Mouse (Mus musculus): Measurements from ENCODE around the gene Zfp64. TPM values are rescaled to one million over a fixed set of nuclear protein-coding genes. Genes with fewer than 3 reads are reported as not detected.
A peak's percentile ranks its signal among the peaks of the same experiment; 100 is the strongest.

Gene Zfp64
- 10 to 100 TPM; 21.5 to 28.4 (median 24.7) TPM for polyA plus RNA-seq (2017; shearing (Covaris generic))

DNA sequence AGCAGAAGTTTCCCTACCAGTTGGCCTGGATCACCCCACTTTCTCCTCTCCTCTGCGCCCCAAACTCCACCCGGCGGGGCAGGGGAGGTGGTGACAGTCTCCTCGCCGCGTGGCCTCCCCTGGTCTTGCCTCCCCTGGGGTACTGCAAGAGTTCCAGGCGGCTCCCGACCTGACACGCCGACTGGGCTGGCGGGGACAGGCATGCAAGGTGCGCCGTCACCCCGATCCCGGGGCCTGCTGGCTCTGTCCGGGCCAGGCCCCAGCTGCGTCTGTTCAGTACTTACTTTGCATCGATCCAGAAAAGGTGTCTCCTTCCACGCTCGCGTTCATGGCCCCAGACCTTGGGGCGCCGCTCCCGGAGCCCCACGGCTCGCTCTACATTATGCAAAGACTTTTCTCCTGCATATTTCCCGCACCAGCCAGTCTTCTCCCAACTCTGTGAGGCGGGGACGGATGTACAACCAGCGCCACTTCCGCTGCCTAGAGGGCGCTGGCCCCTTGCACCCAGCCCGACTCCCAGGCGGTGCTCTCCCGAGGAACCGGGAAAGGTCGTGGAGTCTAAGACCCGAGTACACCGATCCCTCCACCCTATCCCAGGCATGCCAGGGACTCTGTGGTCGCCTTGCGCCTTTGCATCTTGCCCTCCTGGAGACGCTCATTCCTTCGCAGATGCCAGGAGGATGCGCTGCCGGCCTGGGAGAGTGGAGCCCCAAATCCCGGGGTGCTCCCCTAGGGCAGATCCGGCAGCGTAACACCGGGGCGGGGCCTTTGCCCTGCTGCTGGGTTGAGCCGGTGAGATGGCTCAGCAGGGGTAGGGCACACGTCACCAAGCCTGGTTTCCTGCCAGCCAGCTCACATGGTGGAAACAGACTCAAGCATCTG lies at the start of gene Zfp64:
TSS of gene Zfp64 (minus strand) at position 753 of the 882 bp plus-strand sequence.
- ATAC-seq, result peak; percentile 93

DNA sequence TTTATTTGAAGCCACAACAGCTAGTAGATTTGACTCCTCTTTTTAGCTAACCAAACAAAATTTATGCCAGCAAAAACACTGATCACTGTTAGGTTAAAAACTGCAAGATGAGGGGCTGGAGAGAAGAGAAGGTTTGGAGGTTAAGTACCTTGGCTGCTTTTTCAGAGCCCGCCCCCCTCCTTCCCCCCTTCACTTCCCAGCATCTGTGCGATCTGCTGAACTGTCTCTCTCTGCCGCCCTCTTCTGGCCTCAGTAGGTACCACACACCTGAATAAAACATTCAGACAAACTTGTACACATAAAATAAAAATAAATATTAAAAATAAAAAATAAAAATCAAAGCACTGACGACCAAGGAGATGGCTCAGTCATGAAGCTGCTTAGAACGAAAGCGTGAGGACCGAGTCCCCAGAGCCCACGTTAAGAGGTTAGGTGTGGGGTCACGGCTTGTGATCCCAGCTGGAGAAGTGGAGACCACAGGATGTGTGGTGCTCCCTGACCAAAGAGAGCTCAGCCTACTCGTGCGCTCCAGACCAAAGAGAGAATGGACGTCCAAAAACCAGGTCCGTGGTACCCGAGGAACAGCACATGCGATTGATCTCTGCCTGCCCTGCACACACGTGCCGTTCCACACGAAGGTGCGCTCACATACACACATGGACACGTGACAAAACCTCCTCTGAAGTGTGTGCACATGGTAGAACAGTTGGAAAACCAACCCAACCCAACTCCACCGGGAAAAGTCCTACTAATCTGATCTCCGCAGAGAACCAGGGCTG lies 37.4 kb upstream of the Zfp64 start:
- ATAC-seq, result no peak

DNA sequence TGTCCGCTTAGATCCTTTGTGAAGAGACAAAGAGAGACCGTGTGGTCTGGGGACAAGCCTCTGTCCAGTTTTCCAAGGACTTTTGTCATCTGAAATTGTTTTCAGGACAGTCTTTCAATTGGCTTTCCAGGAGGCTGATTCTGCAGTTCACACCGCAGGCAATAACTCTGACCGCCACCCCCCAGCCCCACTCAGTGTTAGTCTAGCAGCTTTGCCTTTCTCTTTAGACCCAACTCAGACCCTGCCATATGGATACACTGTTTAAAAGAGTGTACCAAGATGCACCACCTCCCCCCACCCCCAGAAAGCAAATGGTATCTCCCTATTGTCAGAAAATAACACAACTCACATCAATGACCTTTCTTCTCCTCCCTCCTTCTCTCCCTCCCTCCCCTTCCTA lies 35.6 kb upstream of the Zfp64 start:
- no peak for ATAC-seq

DNA sequence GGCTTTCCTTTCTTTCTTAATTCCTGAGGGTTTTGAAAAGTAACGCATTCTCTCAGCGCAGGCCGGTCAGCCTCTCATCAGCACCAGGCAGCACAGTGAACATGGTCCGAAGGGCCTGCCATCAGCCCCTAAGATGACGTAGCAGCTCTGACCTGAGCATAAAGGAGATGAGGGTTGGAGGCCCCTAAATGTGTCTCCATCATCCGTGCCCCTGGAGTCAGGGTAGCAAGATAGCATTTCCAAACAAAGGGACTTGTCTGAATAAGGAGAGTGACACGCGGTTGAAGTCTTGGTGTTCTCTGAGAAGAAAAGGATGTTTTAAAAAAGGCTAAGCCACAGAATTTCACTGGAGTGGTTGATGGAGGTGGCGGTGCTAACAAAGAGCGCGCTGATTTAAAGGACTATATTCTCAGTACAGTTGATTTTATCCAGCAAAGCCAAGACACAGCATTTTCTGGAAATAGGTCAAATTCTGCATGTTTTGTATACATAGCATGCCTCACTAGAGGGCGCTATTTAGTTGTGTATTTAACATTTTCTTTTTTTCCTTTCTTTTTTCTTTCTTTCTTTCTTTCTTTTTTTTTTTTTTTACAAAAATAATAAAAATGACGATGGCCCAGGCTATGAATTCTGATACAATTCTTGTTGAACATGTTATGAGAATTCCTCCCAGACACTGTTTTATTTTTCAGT lies 34.8 kb upstream of the Zfp64 start:
- no peak for ATAC-seq

DNA sequence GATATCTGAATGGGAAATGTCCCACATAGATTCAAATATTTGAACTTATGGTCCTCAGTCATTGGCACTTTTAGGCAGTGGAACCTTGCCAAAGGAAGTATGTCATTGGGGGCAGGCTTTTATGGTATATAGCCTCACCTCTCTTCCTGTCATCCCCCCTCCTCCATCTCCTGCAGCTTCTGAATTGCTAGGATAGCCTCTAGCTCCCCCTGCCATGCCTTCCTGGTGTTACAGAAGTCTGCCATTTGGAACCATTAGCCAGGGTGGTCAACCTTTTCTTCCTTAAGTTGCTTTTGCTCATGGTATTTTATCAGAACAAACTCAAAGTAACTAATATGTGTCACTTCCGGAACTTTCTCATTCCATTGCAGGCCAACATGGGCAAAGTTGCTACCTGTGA lies 32.7 kb upstream of the Zfp64 start:
- ATAC-seq, result no peak

DNA sequence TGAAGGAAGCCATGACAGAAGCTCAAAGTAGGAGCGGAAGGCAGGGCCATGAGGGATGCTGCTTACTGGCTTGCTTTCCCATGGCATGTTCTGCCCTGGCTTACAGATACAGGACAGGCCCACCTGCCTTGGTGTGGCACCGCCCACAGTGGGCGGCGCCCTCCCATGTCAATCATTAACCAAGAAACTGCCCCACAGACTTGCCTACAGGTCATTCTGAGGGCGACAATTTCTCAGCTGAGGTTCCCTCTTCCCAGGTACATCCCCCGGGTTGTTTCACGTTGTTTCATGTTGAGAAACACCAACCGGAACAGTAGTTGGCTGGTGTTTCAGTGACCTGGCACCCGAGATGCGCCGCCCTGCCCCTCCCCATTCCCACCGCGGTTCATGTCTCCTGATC lies 32.0 kb upstream of the Zfp64 start:
- ATAC-seq, result no peak

DNA sequence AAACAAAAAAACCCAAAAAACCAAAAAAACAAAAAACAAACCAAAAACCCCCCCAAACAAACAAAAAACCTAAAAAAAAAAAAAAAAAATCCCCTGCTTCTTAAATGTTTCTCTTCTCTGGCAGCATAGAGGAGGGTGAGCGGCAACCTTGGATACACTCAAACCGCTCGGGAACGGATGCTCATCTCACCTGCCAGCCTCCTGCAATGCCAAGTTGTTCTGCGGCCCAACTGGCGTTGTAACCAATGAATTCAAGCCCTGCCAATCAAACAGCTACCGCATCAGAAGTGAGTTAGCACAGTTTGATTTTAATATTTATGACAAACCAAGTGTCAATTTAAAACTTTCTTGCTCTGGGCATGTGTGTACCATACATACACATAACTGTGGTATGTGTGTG lies 26.6 kb upstream of the Zfp64 start:
- ATAC-seq, result no peak

DNA sequence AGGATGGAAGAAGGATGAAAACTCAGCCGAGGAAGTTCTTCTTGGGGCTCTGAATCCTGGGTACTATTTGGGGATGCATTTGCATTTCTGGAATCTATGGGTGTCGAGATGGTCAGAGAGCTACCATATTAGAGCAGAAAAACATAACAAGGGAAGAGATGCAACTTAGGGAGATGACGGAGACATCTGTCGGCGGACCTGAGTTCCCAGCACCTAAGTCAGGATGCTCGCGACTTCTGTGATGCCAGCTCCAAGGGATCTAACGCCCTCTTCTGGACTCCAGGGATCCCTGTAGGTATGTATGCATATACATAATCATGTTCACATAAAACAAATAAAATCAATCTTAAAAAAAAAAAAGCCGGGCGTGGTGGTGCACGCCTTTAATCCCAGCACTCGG lies 26.1 kb upstream of the Zfp64 start:
- no peak for ATAC-seq

DNA sequence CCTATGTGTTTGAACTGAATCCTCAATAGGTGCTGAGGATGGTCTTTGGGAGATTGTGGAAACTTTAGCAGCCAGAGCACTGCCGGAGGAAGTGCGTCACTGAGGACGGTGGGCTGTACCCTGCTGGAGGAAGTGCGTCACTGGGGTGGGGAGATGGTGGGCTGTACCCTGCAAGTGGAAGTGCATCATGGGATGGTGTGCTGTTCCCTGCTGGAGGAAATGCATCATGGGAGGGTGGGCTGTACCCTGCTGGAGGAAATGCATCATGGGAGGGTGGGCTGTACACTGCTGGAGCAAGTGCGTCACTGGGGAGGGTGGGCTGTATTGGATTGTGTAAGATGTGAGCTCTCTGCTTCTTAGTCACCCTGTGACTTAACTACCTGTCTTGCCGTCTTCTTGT lies 25.5 kb upstream of the Zfp64 start:
- peak; percentile 58 for ATAC-seq

DNA sequence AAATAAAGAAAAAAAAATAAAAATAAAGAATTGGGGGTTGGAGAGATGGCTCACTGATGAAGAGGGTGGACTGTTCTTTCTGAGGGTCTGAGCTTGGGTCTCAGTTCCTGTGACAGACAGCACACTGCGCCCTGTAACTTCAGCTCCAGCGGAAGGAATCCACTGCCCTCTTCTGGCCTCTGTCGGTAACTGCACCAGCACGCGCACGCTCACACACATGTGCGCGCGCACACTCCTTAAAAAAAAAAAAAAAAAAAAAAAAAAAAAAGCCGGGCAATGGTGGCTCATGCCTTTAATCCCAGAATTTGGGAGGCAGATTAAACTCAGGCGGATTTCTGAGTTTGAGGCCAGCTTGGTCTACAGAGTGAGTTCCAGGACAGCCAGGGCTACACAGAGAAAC lies 24.4 kb upstream of the Zfp64 start:
- ATAC-seq, result no peak

DNA sequence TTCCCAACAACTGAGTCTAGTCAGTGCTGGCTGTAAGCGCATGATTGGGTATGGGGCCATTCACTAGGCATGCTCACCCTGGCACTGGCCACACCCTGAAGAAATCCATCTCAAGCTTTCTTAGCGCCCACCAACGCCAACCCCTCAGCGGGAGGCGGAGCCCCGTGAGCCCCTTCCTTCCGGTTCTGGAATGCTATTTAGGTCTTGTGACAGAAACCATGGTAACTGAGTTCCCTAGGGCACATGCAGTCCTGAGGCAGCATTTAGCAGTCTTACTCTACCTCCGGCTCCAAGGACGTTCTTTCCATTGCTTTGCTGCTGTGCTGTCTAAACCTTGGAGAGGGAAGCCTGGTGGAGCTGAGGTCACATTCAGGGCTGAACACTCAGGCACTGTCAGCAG lies 22.6 kb upstream of the Zfp64 start:
- no peak for ATAC-seq

DNA sequence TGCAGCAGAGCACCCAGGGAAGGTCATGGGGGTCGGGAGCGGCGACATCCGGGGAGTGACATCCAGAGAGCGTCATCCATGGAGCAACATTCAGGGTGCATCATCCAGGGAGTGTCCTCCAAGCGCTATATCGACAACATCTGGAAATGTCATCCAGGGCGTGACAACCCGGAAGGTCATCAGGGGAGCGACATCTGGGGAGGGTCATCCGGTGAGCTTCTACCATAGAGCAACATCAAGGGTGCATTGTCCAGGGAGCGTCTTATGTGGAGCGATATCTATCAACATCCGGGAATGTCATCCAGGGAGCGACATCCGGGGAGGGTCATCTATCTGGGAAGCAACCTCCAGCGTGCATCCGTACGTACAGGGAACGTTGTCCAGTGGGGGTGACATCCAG lies 14.7 kb upstream of the Zfp64 start:
- no peak for ATAC-seq

DNA sequence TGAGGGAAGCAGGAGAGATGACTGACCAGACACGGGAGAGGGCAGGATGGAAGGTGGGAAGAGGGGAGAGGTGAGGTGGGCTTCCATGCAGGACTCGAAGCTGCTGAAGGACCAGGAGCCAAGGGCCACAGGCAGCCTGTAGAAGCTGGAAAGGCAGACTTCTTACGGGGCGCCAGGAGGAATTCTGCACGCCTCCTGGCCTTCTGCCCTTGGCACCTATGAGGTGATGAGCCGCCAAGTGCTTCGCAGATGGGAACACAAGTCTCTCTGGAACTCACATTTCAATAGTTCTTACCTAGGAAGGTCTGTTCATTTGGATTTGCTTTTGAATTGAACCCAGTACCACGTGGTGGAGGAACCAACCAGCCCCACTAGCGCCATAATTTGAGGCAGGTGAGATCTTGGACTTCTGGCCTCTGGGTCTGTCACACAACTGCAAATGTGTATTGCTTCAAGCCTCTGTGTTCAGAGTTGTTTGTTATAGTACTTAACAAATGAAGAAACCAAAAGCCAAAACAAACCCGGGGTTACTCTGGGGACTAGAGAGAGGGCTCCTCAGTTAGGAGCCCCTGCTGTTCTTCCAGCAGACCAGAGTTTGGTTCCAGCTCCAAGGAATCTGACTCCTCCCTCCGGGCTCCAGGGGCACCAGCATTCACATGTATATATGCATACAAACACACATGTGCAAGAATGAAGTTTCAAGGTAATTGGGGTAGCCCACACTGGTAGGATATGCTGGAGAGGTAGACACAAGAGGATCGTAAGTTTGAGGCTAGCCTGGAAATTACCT lies 12.9 kb upstream of the Zfp64 start:
- ATAC-seq, result no peak

DNA sequence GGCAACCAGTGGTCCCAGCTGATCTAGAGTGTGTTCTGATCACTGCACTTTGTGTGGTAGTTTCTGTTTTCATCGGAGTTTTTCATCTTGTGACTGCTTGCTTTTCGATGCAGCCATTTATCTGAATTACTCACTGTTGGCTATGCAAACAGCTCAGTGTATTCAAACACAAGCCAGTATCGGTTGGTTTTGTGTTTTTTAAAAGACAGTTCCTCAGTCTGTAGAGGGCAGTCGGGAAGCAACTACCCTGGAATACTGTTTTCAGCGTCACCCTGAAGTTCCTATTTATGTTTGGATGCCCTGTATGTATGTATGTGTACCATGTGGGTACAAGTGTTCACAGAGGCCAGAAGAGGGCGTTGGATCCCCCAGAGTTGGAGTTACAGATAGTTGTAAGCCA lies 11.1 kb upstream of the Zfp64 start:
- no peak for ATAC-seq

DNA sequence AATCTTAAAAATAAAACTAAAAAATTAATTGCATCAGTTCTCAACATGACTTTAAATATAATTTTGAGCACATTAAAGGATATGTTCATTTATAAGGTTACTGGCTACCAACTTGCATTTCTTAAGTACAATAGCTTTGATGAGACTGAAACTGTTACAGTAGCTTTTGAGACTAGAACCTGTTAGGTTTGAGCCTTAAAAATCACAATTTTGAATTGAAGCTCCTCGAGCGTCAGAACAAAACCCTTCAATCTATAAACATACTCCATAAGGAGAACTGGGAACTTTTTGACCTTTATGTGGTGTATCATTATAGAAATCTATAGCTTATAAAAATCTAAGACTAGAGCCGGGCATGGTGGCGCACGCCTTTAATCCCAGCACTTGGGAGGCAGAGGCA lies 9.5 kb upstream of the Zfp64 start:
- no peak for ATAC-seq

DNA sequence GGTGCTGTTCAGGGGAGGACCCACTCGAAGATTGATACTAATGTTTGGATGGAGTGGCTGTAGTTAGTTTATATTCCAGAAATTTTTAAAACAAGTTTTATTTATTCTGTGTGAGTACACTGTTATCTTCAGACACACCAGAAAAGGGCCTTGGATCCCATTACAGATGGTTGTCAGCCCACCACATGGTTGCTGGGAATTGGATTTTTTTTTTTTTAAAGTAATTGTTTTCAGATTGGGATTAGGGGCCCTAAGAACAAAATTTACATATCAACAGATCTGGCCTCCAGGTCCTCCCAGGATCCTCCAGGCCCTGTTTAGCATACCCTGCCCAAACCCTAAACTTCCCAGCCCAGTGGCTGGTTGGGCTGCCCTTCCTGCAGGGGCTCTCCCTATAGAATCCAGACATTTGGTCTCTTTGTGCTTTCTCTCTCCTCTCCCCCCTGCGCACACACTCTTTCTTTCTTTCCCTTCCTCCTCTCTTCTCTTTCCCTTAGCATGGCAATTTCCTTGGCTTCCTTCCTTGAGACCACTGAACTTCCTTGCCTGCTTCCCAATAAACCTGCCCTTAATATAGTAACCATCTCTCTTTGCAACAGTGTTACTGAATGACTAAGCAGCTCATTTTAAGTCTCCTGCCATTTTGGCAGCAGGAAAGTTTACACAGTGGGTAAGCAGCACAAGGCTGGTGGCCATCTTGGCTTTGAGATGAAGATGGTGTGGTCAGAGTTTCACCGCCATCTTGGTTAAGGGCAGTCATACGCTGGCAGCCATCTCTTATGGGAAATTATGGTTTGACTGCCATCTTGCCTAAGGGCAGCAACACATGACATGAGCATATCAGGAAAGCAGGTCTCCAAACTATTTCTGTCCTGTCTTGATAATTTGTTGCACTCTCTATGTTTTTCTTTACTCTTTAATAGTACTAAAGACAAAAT lies 6.6 kb upstream of the Zfp64 start:
- ATAC-seq, result no peak

DNA sequence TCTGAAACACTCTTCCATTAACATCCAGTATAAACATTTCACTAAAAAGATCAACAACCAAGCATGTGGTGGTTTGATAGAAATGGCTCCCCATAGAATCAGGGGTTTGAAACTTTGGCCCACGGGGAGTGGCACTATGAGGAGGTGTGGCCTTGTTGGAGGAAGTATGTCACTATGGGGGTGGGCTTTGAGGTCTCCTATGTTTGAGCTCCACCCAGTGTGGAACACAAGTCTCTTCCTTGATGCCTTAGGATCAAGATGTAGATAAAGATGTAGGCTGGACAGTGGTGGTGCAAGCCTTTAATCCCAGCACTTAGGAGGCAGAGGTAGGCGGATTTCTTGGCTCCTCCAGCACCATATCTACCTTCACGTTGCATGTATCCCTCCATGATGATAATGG lies 5.4 kb upstream of the Zfp64 start:
- no peak for ATAC-seq

DNA sequence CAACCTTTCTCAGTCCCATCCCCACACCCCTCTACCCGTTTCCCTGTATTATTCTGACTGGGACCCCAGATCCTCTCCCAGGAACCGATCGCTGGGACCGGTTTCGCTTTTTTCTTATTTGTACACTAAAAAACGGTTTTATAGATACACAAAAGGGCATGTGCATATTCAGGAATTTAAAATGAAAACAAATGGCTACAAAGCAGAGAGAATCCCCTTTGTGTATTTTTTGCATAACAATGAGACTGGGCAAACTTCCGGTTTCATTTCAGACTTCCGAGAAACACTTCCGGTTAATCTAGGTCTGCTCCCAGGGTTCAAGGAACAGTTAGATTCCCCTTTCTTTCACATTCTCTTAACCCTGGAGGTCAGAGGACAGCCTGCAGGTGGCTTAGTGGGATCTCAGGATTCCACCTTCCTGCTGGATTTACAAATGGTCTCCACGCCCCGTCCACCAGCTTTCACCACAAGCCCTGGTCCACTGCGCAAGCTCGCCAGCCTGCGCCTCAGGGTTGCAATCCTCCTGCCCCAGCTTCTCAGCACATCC lies 4.0 kb upstream of the Zfp64 start:
- no peak for ATAC-seq

DNA sequence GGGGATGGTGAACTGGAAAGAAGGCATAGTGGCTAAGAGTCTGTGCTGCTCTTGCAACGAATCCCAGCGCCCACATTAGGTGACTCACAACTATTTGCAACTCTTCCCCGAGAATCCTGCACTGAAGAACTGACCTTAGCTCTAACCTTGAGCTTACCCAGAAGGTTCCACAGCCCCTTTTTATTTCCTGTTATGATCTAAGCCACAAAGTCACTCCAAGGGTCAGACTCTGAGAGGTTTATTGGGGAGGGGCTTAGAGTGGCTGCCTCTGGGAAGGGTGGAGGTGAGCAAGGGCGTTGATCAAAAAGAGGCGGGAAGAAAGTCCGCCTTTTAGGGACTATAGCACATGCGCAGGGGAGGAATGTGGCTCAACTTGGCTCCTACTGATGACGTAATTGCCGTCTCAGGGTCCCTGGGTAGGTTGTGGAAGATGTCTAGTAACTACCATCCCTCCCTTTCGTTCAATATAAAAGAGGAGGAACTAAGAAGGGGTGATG lies 511 bp upstream of the Zfp64 start:
- peak; percentile 34 for ATAC-seq

DNA sequence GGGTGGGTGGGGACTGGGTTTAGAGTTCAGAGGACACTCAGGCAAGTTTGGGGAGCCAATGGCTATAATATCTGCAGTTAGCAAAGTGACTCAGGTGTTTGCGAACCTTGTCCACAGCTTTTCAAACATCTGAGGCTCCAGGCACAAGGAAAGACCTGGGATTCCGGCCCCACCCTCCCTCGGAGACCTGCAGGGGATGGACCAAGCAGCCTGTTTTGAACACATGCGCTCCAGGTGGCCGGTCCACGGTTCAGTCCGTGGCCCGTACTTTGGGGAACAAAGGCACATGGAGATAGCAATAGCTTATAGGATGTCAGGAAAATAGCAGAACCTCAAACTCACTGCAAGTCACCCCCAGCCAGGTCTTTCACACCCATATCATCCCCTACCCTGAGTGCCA lies 1.0 kb downstream of the Zfp64 start:
- no peak for ATAC-seq

DNA sequence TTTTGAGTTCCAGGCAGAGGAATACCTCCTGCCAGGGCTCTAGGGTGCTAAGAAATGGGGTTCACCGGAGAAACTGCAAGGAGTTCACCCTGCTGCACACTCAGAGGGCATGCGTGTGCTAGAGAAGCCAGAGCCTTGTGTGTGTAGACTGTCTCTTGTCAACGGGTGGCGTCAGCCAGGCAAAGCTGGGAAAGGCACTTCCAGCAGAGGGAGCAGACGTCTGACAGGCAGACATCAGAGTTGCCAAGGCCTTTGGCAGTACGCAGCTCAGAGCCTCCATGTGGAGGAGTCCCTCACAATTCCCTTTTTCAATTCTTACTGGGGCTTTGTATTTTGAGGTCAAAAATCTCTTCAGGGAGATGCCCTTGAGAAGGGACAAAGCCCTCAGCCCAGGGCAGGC lies 6.9 kb downstream of the Zfp64 start:
- ATAC-seq, result no peak
